Mouse (Mus musculus): Measurements from ENCODE around the gene Gm10142. TPM values are rescaled to one million over a fixed set of nuclear protein-coding genes. Genes with fewer than 3 reads are reported as not detected.
A peak's percentile ranks its signal among the peaks of the same experiment; 100 is the strongest.

Gm10142 gene
- polyA plus RNA-seq (2014; fragmentation: Nextera tagmentation; extraction: Ambion mirVana) = not detected in 2 replicates

GRCm38 (mm10) chr10:77715507-77715906 is at the start of gene Gm10142:
Gene Gm10142 (plus strand): TSS chr10:77715807.
- no peaks in the 10 kb centered on the region for H3K36me3 ChIP-seq (replicated peaks; ENCODE audit: control insufficient read depth, insufficient read depth)
- H3K9me3 ChIP-seq (ENCODE audit: control insufficient read depth, low read length) = 0 out of 2 replicates have a peak, but pooled peaks cover 7% of the 10 kb centered on the region
- ATAC-seq (ENCODE audit: low FRiP score) (no peak), DNase-seq (ENCODE audit: low spot score) (no peak)
- H3K27ac ChIP-seq = no peak within 1 kb of the TSS
- no peak within 1 kb of the TSS for H3K4me2 ChIP-seq (replicated peaks)
- no peaks in the 10 kb centered on the region for H3K27me3 ChIP-seq (ENCODE audit: control insufficient read depth, insufficient read depth, low read length)
- no peak within 1 kb of the TSS for H3K4me3 ChIP-seq (replicated peaks; ENCODE audit: low read length)
- H3K9ac ChIP-seq = no peak within 1 kb of the TSS
- no peaks in the 10 kb centered on the region for H3K4me1 ChIP-seq (replicated peaks; ENCODE audit: control insufficient read depth, insufficient read depth, low read length)
- 90% methylated on average over 1 of the region's 1 CpGs for WGBS

GRCm38 (mm10) chr10:77666342-77666741 is 49.3 kb upstream of the Gm10142 start:
- no peak for ATAC-seq (ENCODE audit: low FRiP score)
- DNase-seq (ENCODE audit: low spot score) = no peak
- Histone ChIP-seq H3K4me2 (replicated peaks) (no peak overlapping the region), H3K36me3 (replicated peaks; ENCODE audit: control insufficient read depth, insufficient read depth) (no peaks in the 10 kb centered on the region), H3K27ac (no peak overlapping the region), H3K4me3 (replicated peaks; ENCODE audit: low read length) (no peak overlapping the region), H3K9me3 (ENCODE audit: control insufficient read depth, low read length) (no peaks in the 10 kb centered on the region), H3K9ac (no peak overlapping the region), H3K4me1 (replicated peaks; ENCODE audit: control insufficient read depth, insufficient read depth, low read length) (no peaks in the 10 kb centered on the region), H3K27me3 (ENCODE audit: control insufficient read depth, insufficient read depth, low read length) (no peaks in the 10 kb centered on the region)
- 76% methylated on average over 8 of the region's 8 CpGs for WGBS

GRCm38 (mm10) chr10:77667402-77667801 is 48.2 kb upstream of the Gm10142 start:
- Histone ChIP-seq H3K27me3 (ENCODE audit: control insufficient read depth, insufficient read depth, low read length) (no peaks in the 10 kb centered on the region), H3K27ac (no peak overlapping the region), H3K4me2 (replicated peaks) (no peak overlapping the region), H3K36me3 (replicated peaks; ENCODE audit: control insufficient read depth, insufficient read depth) (no peaks in the 10 kb centered on the region), H3K4me1 (replicated peaks; ENCODE audit: control insufficient read depth, insufficient read depth, low read length) (no peaks in the 10 kb centered on the region), H3K9ac (no peak overlapping the region), H3K4me3 (replicated peaks; ENCODE audit: low read length) (no peak overlapping the region), H3K9me3 (ENCODE audit: control insufficient read depth, low read length) (no peaks in the 10 kb centered on the region)
- no peak for DNase-seq (ENCODE audit: low spot score)
- WGBS = 87% methylated on average over 4 of the region's 4 CpGs
- ATAC-seq (ENCODE audit: low FRiP score) = no peak

- no peaks in the 10 kb centered on the region for H3K9me3 ChIP-seq (ENCODE audit: control insufficient read depth, low read length)
- H3K36me3 ChIP-seq (replicated peaks; ENCODE audit: control insufficient read depth, insufficient read depth) = no peaks in the 10 kb centered on the region
- ATAC-seq (ENCODE audit: low FRiP score) = no peak
- no peak overlapping the region for H3K4me3 ChIP-seq (replicated peaks; ENCODE audit: low read length)
- H3K27me3 ChIP-seq (ENCODE audit: control insufficient read depth, insufficient read depth, low read length) = peaks cover 2% of the 10 kb centered on the region; the same call in 1 of the 2 replicates
- H3K27ac ChIP-seq = no peak overlapping the region
- WGBS = 85% methylated on average over 4 of the region's 4 CpGs
- H3K4me2 ChIP-seq (replicated peaks) = no peak overlapping the region
- no peak overlapping the region for H3K9ac ChIP-seq
- DNase-seq (ENCODE audit: low spot score) = no peak
- H3K4me1 ChIP-seq (replicated peaks; ENCODE audit: control insufficient read depth, insufficient read depth, low read length) = no peaks in the 10 kb centered on the region
These were observed 44.9 kb upstream of the Gm10142 start for GRCm38 (mm10) chr10:77670710-77671109.

GRCm38 (mm10) chr10:77671519-77671918 is 44.1 kb upstream of the Gm10142 start:
- H3K4me3 ChIP-seq (replicated peaks; ENCODE audit: low read length) = no peak overlapping the region
- H3K27ac ChIP-seq = no peak overlapping the region
- peaks cover 9% of the 10 kb centered on the region; the same call in 1 of the 2 replicates for H3K27me3 ChIP-seq (ENCODE audit: control insufficient read depth, insufficient read depth, low read length)
- H3K9me3 ChIP-seq (ENCODE audit: control insufficient read depth, low read length) = no peaks in the 10 kb centered on the region
- no peak for DNase-seq (ENCODE audit: low spot score)
- no peak overlapping the region for H3K9ac ChIP-seq
- H3K4me2 ChIP-seq (replicated peaks) = no peak overlapping the region
- no peaks in the 10 kb centered on the region for H3K36me3 ChIP-seq (replicated peaks; ENCODE audit: control insufficient read depth, insufficient read depth)
- ATAC-seq (ENCODE audit: low FRiP score) = no peak
- H3K4me1 ChIP-seq (replicated peaks; ENCODE audit: control insufficient read depth, insufficient read depth, low read length) = no peaks in the 10 kb centered on the region
- 88% methylated on average over 4 of the region's 4 CpGs for WGBS

GRCm38 (mm10) chr10:77673765-77674164 is 41.8 kb upstream of the Gm10142 start:
- Histone ChIP-seq H3K4me1 (replicated peaks; ENCODE audit: control insufficient read depth, insufficient read depth, low read length) (peaks cover 8% of the 10 kb centered on the region; the same call in 1 of the 2 replicates), H3K4me3 (replicated peaks; ENCODE audit: low read length) (no peak overlapping the region), H3K4me2 (replicated peaks) (no peak overlapping the region), H3K36me3 (replicated peaks; ENCODE audit: control insufficient read depth, insufficient read depth) (no peaks in the 10 kb centered on the region), H3K27ac (no peak overlapping the region), H3K27me3 (ENCODE audit: control insufficient read depth, insufficient read depth, low read length) (peaks cover 30% of the 10 kb centered on the region), H3K9me3 (ENCODE audit: control insufficient read depth, low read length) (no peaks in the 10 kb centered on the region), H3K9ac (no peak overlapping the region)
- no peak for DNase-seq (ENCODE audit: low spot score)
- 64% methylated on average over 13 of the region's 13 CpGs for WGBS
- ATAC-seq (ENCODE audit: low FRiP score) = no peak

- H3K4me1 ChIP-seq (replicated peaks; ENCODE audit: control insufficient read depth, insufficient read depth, low read length) = peaks cover 8% of the 10 kb centered on the region; the same call in 1 of the 2 replicates
- H3K4me3 ChIP-seq (replicated peaks; ENCODE audit: low read length) = peak overlapping the region; percentile 22
- peak overlapping the region; percentile 56 for H3K4me2 ChIP-seq (replicated peaks)
- no peak overlapping the region for H3K27ac ChIP-seq
- H3K36me3 ChIP-seq (replicated peaks; ENCODE audit: control insufficient read depth, insufficient read depth) = no peaks in the 10 kb centered on the region
- under 1% methylated on average over 35 of the region's 35 CpGs for WGBS
- 0 out of 2 replicates have a peak, but pooled peaks have one; percentile 24 for ATAC-seq (ENCODE audit: low FRiP score)
- H3K9ac ChIP-seq = 0 out of 2 replicates have a peak overlapping the region, but pooled peaks have one; percentile 17
- no peaks in the 10 kb centered on the region for H3K9me3 ChIP-seq (ENCODE audit: control insufficient read depth, low read length)
- no peak for DNase-seq (ENCODE audit: low spot score)
- H3K27me3 ChIP-seq (ENCODE audit: control insufficient read depth, insufficient read depth, low read length) = peaks cover 41% of the 10 kb centered on the region
These were observed 38.0 kb upstream of the Gm10142 start for GRCm38 (mm10) chr10:77677562-77677961.

GRCm38 (mm10) chr10:77682994-77683393 is 32.6 kb upstream of the Gm10142 start:
- no peak overlapping the region for H3K9ac ChIP-seq
- H3K4me1 ChIP-seq (replicated peaks; ENCODE audit: control insufficient read depth, insufficient read depth, low read length) = peaks cover 8% of the 10 kb centered on the region; the same call in 1 of the 2 replicates
- peaks cover 38% of the 10 kb centered on the region for H3K27me3 ChIP-seq (ENCODE audit: control insufficient read depth, insufficient read depth, low read length)
- no peak overlapping the region for H3K4me2 ChIP-seq (replicated peaks)
- ATAC-seq (ENCODE audit: low FRiP score) (no peak), DNase-seq (ENCODE audit: low spot score) (no peak)
- no peak overlapping the region for H3K27ac ChIP-seq
- 81% methylated on average over 7 of the region's 7 CpGs for WGBS
- H3K4me3 ChIP-seq (replicated peaks; ENCODE audit: low read length) = no peak overlapping the region
- no peaks in the 10 kb centered on the region for H3K9me3 ChIP-seq (ENCODE audit: control insufficient read depth, low read length)
- H3K36me3 ChIP-seq (replicated peaks; ENCODE audit: control insufficient read depth, insufficient read depth) = no peaks in the 10 kb centered on the region

GRCm38 (mm10) chr10:77684181-77684580 is 31.4 kb upstream of the Gm10142 start:
- H3K9ac ChIP-seq = no peak overlapping the region
- ATAC-seq (ENCODE audit: low FRiP score) (no peak), DNase-seq (ENCODE audit: low spot score) (no peak)

More at GRCm38 (mm10) chr10:77684181-77684580, 31.4 kb upstream of the Gm10142 start:
- H3K36me3 ChIP-seq (replicated peaks; ENCODE audit: control insufficient read depth, insufficient read depth) = no peaks in the 10 kb centered on the region
- no peak overlapping the region for H3K4me2 ChIP-seq (replicated peaks)
- H3K4me3 ChIP-seq (replicated peaks; ENCODE audit: low read length) = no peak overlapping the region
- no peaks in the 10 kb centered on the region for H3K9me3 ChIP-seq (ENCODE audit: control insufficient read depth, low read length)
- peaks cover 31% of the 10 kb centered on the region for H3K27me3 ChIP-seq (ENCODE audit: control insufficient read depth, insufficient read depth, low read length)
- peaks cover 8% of the 10 kb centered on the region; the same call in 1 of the 2 replicates for H3K4me1 ChIP-seq (replicated peaks; ENCODE audit: control insufficient read depth, insufficient read depth, low read length)
- WGBS = 34% methylated on average over 8 of the region's 8 CpGs
- no peak overlapping the region for H3K27ac ChIP-seq

Measured in hindbrain, embryonic 14.5 days (tissue).